In the genomic region with DNA sequence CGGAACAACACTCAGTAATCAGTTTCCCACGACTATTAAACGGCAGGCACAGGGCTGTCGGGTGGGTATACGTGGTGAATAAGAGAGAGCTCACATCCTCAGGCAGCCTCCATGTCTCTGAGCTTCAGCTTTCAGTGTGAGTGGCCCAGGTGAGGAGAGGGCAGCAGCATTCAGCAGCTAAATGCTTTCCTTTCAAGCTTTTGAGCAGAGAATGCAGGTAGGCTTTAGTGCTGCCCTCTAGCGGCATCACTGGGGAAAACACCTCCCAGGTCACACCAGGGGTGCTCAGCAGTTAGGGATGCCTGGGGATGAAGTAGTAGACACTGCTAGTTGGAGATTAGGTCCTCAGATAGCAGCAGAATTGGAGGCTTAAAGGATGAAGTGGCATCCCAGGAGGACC, we compare ENCODE assay signal across 9 mouse cellular contexts. TPM values are rescaled to one million over a fixed set of nuclear protein-coding genes. Genes with fewer than 3 reads are reported as not detected.
DNase-seq lines count a peak whose midpoint lies in the region; ATAC-seq and TF ChIP-seq lines count a peak whose summit lies in the region.
"Not testable (repeated sequence)": the region's sequence is repeated elsewhere in the genome, so short reads cannot be mapped to it uniquely, and the experiment has no call there.
"Had no signal": no experiment of that assay in that cellular context is flagged by ENCODE, and none has a peak within 500 bp of the region (broad histone marks: within the 10 kb centered on the region; RNA-seq: fewer than 3 reads in every experiment).

No protein-coding gene starts in this region.

- 0% methylated on average over 1 of the region's 6 CpGs for WGBS in forebrain, embryonic 16.5 days
- 0% methylated on average over 1 of the region's 6 CpGs for WGBS in hindbrain, embryonic 13.5 days
- WGBS in liver, postnatal 0 days (ENCODE audit: insufficient replicate concordance), result 6% methylated on average over 1 of the region's 6 CpGs
- WGBS in midbrain, postnatal 0 days, result 0% methylated on average over 1 of the region's 6 CpGs

- H3K4me3 ChIP-seq in forebrain, embryonic 16.5 days (replicated peaks; ENCODE audit: low read length); hindbrain, embryonic 13.5 days; liver, postnatal 0 days (ENCODE audit: low read depth, low read length); midbrain, postnatal 0 days (ENCODE audit: low read depth, low read length): not testable (repeated sequence)

- H3K9ac ChIP-seq in forebrain, embryonic 16.5 days (replicated peaks; ENCODE audit: low read depth, low read length); hindbrain, embryonic 13.5 days; liver, postnatal 0 days (replicated peaks); midbrain, postnatal 0 days (replicated peaks; ENCODE audit: low read length, poor library complexity, severe bottlenecking): not testable (repeated sequence)

- TF ChIP-seq CTCF in liver, postnatal 0 days (IDR thresholded peaks at IDR 0.05; ENCODE audit: low read depth), result peak; percentile 52
- peak; percentile 47 for TF ChIP-seq CTCF in midbrain, postnatal 0 days (IDR thresholded peaks at IDR 0.05)

- H3K27ac ChIP-seq in forebrain, embryonic 16.5 days (ENCODE audit: low read length); hindbrain, embryonic 13.5 days; liver, postnatal 0 days (ENCODE audit: low read depth); midbrain, postnatal 0 days (ENCODE audit: low read depth, low read length): not testable (repeated sequence)

- not testable (repeated sequence) for H3K4me1 ChIP-seq in forebrain, embryonic 16.5 days (replicated peaks; ENCODE audit: control insufficient read depth, insufficient read depth, low read length); hindbrain, embryonic 13.5 days (replicated peaks); liver, postnatal 0 days (ENCODE audit: insufficient read depth); midbrain, postnatal 0 days (ENCODE audit: insufficient read depth, low read length)

- not testable (repeated sequence) for H3K36me3 ChIP-seq in forebrain, embryonic 16.5 days (ENCODE audit: control insufficient read depth, insufficient read depth); hindbrain, embryonic 13.5 days; liver, postnatal 0 days (replicated peaks; ENCODE audit: insufficient read depth, low read length); midbrain, postnatal 0 days (ENCODE audit: insufficient read depth, low read length)

- peak; percentile 47 to 65 for DNase-seq in kidney, postnatal 36 days
- DNase-seq in liver, postnatal 0 days; midbrain, postnatal 0 days (ENCODE audit: low spot score): not testable (repeated sequence)
- DNase-seq in spleen, postnatal 4 days (ENCODE audit: low spot score in 2 of 2), result peak; percentile 27 to 73

- peak; percentile 31; the same call in 1 of the 2 replicates for ATAC-seq in cerebellum, adult (ENCODE audit: insufficient number of reproducible peaks, low FRiP score, low TSS enrichment)
- peak; percentile 70 for ATAC-seq in forebrain, embryonic 16.5 days
- ATAC-seq in hindbrain, embryonic 13.5 days (ENCODE audit: low FRiP score), result peak; percentile 65
- ATAC-seq in liver, postnatal 0 days; midbrain, postnatal 0 days (ENCODE audit: low FRiP score): not testable (repeated sequence)

- H3K4me2 ChIP-seq in forebrain, embryonic 16.5 days (ENCODE audit: low read length); hindbrain, embryonic 13.5 days; liver, postnatal 0 days (ENCODE audit: low read depth, low read length); midbrain, postnatal 0 days (ENCODE audit: low read depth, low read length, poor library complexity, severe bottlenecking): not testable (repeated sequence)

- TF ChIP-seq EP300 in liver, postnatal 0 days (IDR thresholded peaks at IDR 0.05; ENCODE audit: low read depth), result not testable (repeated sequence)

- H3K9me3 ChIP-seq in forebrain, embryonic 16.5 days (ENCODE audit: control insufficient read depth, low read length); hindbrain, embryonic 13.5 days; liver, postnatal 0 days (ENCODE audit: low read length); midbrain, postnatal 0 days (ENCODE audit: low read length): not testable (repeated sequence)

- not testable (repeated sequence) for H3K27me3 ChIP-seq in forebrain, embryonic 16.5 days (replicated peaks; ENCODE audit: control insufficient read depth, insufficient read depth, low read length); hindbrain, embryonic 13.5 days; liver, postnatal 0 days (ENCODE audit: insufficient read depth, low read length); midbrain, postnatal 0 days (ENCODE audit: insufficient read depth, low read length)

RNA-seq across cellular contexts. Expression of a gene that starts 2.8 kb away (rescaled TPM):
- not detected in 2 replicates for polyA plus RNA-seq in forebrain, embryonic 16.5 days (2015; fragmentation: Nextera tagmentation; extraction: Ambion mirVana)
- polyA plus RNA-seq in hindbrain, embryonic 13.5 days (2015; fragmentation: Nextera tagmentation; extraction: Ambion mirVana), result not detected in 2 replicates
- polyA plus RNA-seq in liver, postnatal 0 days (2015; fragmentation: Nextera tagmentation; extraction: Ambion mirVana), result 0.13 TPM in 1 of 2 replicates, not detected in the other
- total RNA-seq in midbrain, postnatal 0 days (2014; rRNA removed), result not detected in 2 replicates
- not detected in 2 replicates for polyA plus RNA-seq in midbrain, postnatal 0 days (2015; fragmentation: Nextera tagmentation; extraction: Ambion mirVana)
- total RNA-seq: left cerebral cortex, postnatal 10 days had no signal
- polyA plus RNA-seq: embryonic facial prominence, embryonic 11.5 days had no signal

RNA-seq across cellular contexts. Expression of a gene that starts 29.2 kb away (rescaled TPM):
- polyA plus RNA-seq in forebrain, embryonic 16.5 days (2015; fragmentation: Nextera tagmentation; extraction: Ambion mirVana), result not detected in 2 replicates
- polyA plus RNA-seq in hindbrain, embryonic 13.5 days (2015; fragmentation: Nextera tagmentation; extraction: Ambion mirVana), result not detected in 2 replicates
- polyA plus RNA-seq in liver, postnatal 0 days (2015; fragmentation: Nextera tagmentation; extraction: Ambion mirVana), result 0.39 TPM in 1 of 2 replicates, not detected in the other
- total RNA-seq in midbrain, postnatal 0 days (2014; rRNA removed), result not detected in 2 replicates
- not detected in 2 replicates for polyA plus RNA-seq in midbrain, postnatal 0 days (2015; fragmentation: Nextera tagmentation; extraction: Ambion mirVana)
- total RNA-seq: left cerebral cortex, postnatal 10 days had no signal
- polyA plus RNA-seq: embryonic facial prominence, embryonic 11.5 days had no signal

RNA-seq across cellular contexts. Expression of a gene that starts 30.0 kb away (rescaled TPM):
- not detected in 2 replicates for polyA plus RNA-seq in forebrain, embryonic 16.5 days (2015; fragmentation: Nextera tagmentation; extraction: Ambion mirVana)
- not detected in 2 replicates for polyA plus RNA-seq in hindbrain, embryonic 13.5 days (2015; fragmentation: Nextera tagmentation; extraction: Ambion mirVana)
- polyA plus RNA-seq in liver, postnatal 0 days (2015; fragmentation: Nextera tagmentation; extraction: Ambion mirVana), result not detected in 2 replicates
- not detected in 2 replicates for total RNA-seq in midbrain, postnatal 0 days (2014; rRNA removed)
- polyA plus RNA-seq in midbrain, postnatal 0 days (2015; fragmentation: Nextera tagmentation; extraction: Ambion mirVana), result not detected in 2 replicates
- total RNA-seq: left cerebral cortex, postnatal 10 days had no signal
- polyA plus RNA-seq: embryonic facial prominence, embryonic 11.5 days had no signal

RNA-seq across cellular contexts. Expression of a gene that starts 54.9 kb away (rescaled TPM):
- polyA plus RNA-seq in forebrain, embryonic 16.5 days (2015; fragmentation: Nextera tagmentation; extraction: Ambion mirVana), result not detected in 2 replicates
- polyA plus RNA-seq in hindbrain, embryonic 13.5 days (2015; fragmentation: Nextera tagmentation; extraction: Ambion mirVana), result not detected in 2 replicates
- polyA plus RNA-seq in liver, postnatal 0 days (2015; fragmentation: Nextera tagmentation; extraction: Ambion mirVana), result not detected in 2 replicates
- not detected in 2 replicates for total RNA-seq in midbrain, postnatal 0 days (2014; rRNA removed)
- polyA plus RNA-seq in midbrain, postnatal 0 days (2015; fragmentation: Nextera tagmentation; extraction: Ambion mirVana), result not detected in 2 replicates
- total RNA-seq: left cerebral cortex, postnatal 10 days had no signal
- polyA plus RNA-seq: embryonic facial prominence, embryonic 11.5 days had no signal
